Mouse (Mus musculus) MEL (cell line): ENCODE data around the gene Fcf1. TPM values are rescaled to one million over a fixed set of nuclear protein-coding genes. Genes with fewer than 3 reads are reported as not detected.
A peak's percentile ranks its signal among the peaks of the same experiment; 100 is the strongest.

Source experiments
- DNase-seq: peaks from one replicate; pipeline ENCODE4 v3.0.0; 2011; ENCODE audit warnings: low read depth, low spot score
- H3K27ac ChIP-seq: 2 replicates; pipeline ENCODE4 v1.5.1; 2012; ENCODE audit warnings: low read depth, mild to moderate bottlenecking, control low read depth, low read length, moderate library complexity; ENCODE audit not compliant: control insufficient read depth
- H3K27me3 ChIP-seq, 2 experiments: fragments of 150-350 bp in 1 of 2; sonication (generic) in 1 of 2; 2 replicates each; pipeline ENCODE4 v1.6.1; 2012; ENCODE audit warnings: low read length in 2 of 2, mild to moderate bottlenecking in 2 of 2, improper control_type of control experiment in 1 of 2, moderate library complexity in 1 of 2; ENCODE audit not compliant: insufficient read depth in 2 of 2, control insufficient read depth in 1 of 2
- H3K36me3 ChIP-seq, 2 experiments: 2 replicates each; pipeline ENCODE4 v1.6.1; 2012 to 2014; ENCODE audit warnings: low read length in 2 of 2, improper control_type of control experiment in 1 of 2, inconsistent platforms in 1 of 2, mild to moderate bottlenecking in 1 of 2; ENCODE audit not compliant: insufficient read depth in 2 of 2, control insufficient read depth in 1 of 2
- H3K4me1 ChIP-seq, 2 experiments: fragments of 150-350 bp in 1 of 2; sonication (generic) in 1 of 2; 2 replicates each; pipeline ENCODE4 v1.6.1; 2012; ENCODE audit warnings: low read length in 2 of 2, improper control_type of control experiment in 1 of 2, mild to moderate bottlenecking in 1 of 2; ENCODE audit not compliant: insufficient read depth in 2 of 2, control insufficient read depth in 1 of 2
- H3K4me3 ChIP-seq, 2 experiments: fragments of 150-350 bp in 1 of 2; sonication (generic) in 1 of 2; 2 replicates each; pipeline ENCODE4 v1.5.1; 2012; ENCODE audit warnings: low read depth in 2 of 2, low read length in 2 of 2, mild to moderate bottlenecking in 2 of 2, moderate library complexity in 2 of 2, control low read depth in 1 of 2, improper control_type of control experiment in 1 of 2; ENCODE audit not compliant: control insufficient read depth in 1 of 2, insufficient read depth in 1 of 2
- H3K79me2 ChIP-seq: 2 replicates; pipeline ENCODE4 v1.6.1; 2012; ENCODE audit warnings: mild to moderate bottlenecking, low read length, moderate library complexity; ENCODE audit not compliant: control insufficient read depth, poor library complexity, insufficient read depth
- H3K9ac ChIP-seq: 2 replicates; pipeline ENCODE4 v1.6.1; 2012; ENCODE audit warnings: low read depth, mild to moderate bottlenecking, control low read depth, low read length, moderate library complexity; ENCODE audit not compliant: control insufficient read depth, poor library complexity, severe bottlenecking
- H3K9me3 ChIP-seq: fragments of 150-350 bp; sonication (generic); replicated peaks from 2 replicates; pipeline ENCODE4 v1.6.1; 2012; ENCODE audit warnings: mild to moderate bottlenecking, low read length, improper control_type of control experiment, moderate library complexity; ENCODE audit not compliant: insufficient read depth
- BHLHE40 ChIP-seq: IDR thresholded peaks from 2 replicates; pipeline ENCODE4 v1.6.1; 2012; ENCODE audit warnings: low read depth, mild to moderate bottlenecking, inconsistent platforms, low read length, improper control_type of control experiment, borderline replicate concordance
- CTCF ChIP-seq, 3 experiments: IDR thresholded peaks in 2 of 3; conservative IDR thresholded peaks in 1 of 3; 2 replicates each; pipeline ENCODE4 v1.5.1; 2011 to 2012; ENCODE audit warnings: low read length in 3 of 3, low read depth in 2 of 3, mild to moderate bottlenecking in 2 of 3, improper control_type of control experiment in 1 of 3, inconsistent platforms in 1 of 3, mixed read lengths in 1 of 3, moderate library complexity in 1 of 3; ENCODE audit not compliant: control insufficient read depth in 1 of 3, insufficient read depth in 1 of 3, poor library complexity in 1 of 3, severe bottlenecking in 1 of 3
- EP300 ChIP-seq, 2 experiments: IDR thresholded peaks; 2 replicates each; pipeline ENCODE4 v1.6.1; 2011; ENCODE audit warnings: improper control_type of control experiment in 2 of 2, low read length in 2 of 2, low read depth in 1 of 2, mild to moderate bottlenecking in 1 of 2
- ETS1 ChIP-seq: IDR thresholded peaks from 2 replicates; pipeline ENCODE4 v1.6.1; 2012; ENCODE audit warnings: low read depth, mild to moderate bottlenecking, inconsistent platforms, low read length, improper control_type of control experiment, moderate library complexity
- GABPA ChIP-seq: IDR thresholded peaks from 2 replicates; pipeline ENCODE4 v1.6.1; 2012; ENCODE audit warnings: low read depth, mild to moderate bottlenecking, inconsistent platforms, low read length, improper control_type of control experiment, moderate library complexity
- GATA1 ChIP-seq: IDR thresholded peaks from 2 replicates; pipeline ENCODE4 v1.6.1; 2011; ENCODE audit warnings: low read depth, low read length, improper control_type of control experiment
- MAX ChIP-seq: IDR thresholded peaks from 2 replicates; pipeline ENCODE4 v1.6.1; 2011; ENCODE audit warnings: low read length, improper control_type of control experiment
- MAZ ChIP-seq: IDR thresholded peaks from 2 replicates; pipeline ENCODE4 v1.6.1; 2012; ENCODE audit warnings: low read depth, mild to moderate bottlenecking, inconsistent platforms, low read length, improper control_type of control experiment
- MXI1 ChIP-seq: IDR thresholded peaks from 2 replicates; pipeline ENCODE4 v1.6.1; 2011; ENCODE audit warnings: mild to moderate bottlenecking, low read depth, low read length, improper control_type of control experiment
- MYC ChIP-seq: IDR thresholded peaks from 2 replicates; pipeline ENCODE4 v1.6.1; 2011; ENCODE audit warnings: low read depth, mild to moderate bottlenecking, low read length, improper control_type of control experiment, moderate library complexity
- POLR2AphosphoS2 ChIP-seq: IDR thresholded peaks from 2 replicates; pipeline ENCODE4 v1.6.1; 2011; ENCODE audit warnings: low read length, improper control_type of control experiment
- POLR2AphosphoS5 ChIP-seq: IDR thresholded peaks from 2 replicates; pipeline ENCODE4 v1.6.1; 2012; ENCODE audit warnings: low read depth, borderline replicate concordance, mild to moderate bottlenecking, inconsistent platforms, low read length, moderate library complexity, mixed read lengths
- RCOR1 ChIP-seq: IDR thresholded peaks from 2 replicates; pipeline ENCODE4 v1.6.1; 2012; ENCODE audit warnings: low read depth, mild to moderate bottlenecking, inconsistent platforms, low read length, improper control_type of control experiment
- SIN3A ChIP-seq: IDR thresholded peaks from 2 replicates; pipeline ENCODE4 v1.6.1; 2012; ENCODE audit warnings: low read length, improper control_type of control experiment, inconsistent platforms
- SMC3 ChIP-seq: IDR thresholded peaks from 2 replicates; pipeline ENCODE4 v1.6.1; 2011; ENCODE audit warnings: low read depth, low read length, improper control_type of control experiment
- TAL1 ChIP-seq: IDR thresholded peaks from 2 replicates; pipeline ENCODE4 v1.6.1; 2012; ENCODE audit warnings: mild to moderate bottlenecking, inconsistent platforms, low read length, moderate library complexity, mixed read lengths
- TBP ChIP-seq: IDR thresholded peaks from 2 replicates; pipeline ENCODE4 v1.8.0; 2011; ENCODE audit warnings: low read depth, low read length, improper control_type of control experiment
- USF1 ChIP-seq: IDR thresholded peaks from 2 replicates; pipeline ENCODE4 v1.6.1; 2014; ENCODE audit warnings: low read depth, mild to moderate bottlenecking, inconsistent platforms, low read length, improper control_type of control experiment, moderate library complexity
- USF2 ChIP-seq, 2 experiments: IDR thresholded peaks; 2 replicates each; pipeline ENCODE4 v1.6.1; 2011 to 2012; ENCODE audit warnings: improper control_type of control experiment in 2 of 2, low read length in 2 of 2, borderline replicate concordance in 1 of 2, inconsistent platforms in 1 of 2, low read depth in 1 of 2, mild to moderate bottlenecking in 1 of 2; ENCODE audit not compliant: insufficient read depth in 1 of 2
- ZKSCAN1 ChIP-seq: IDR thresholded peaks from 2 replicates; pipeline ENCODE4 v1.6.1; 2012; ENCODE audit warnings: low read depth, mild to moderate bottlenecking, inconsistent platforms, low read length, improper control_type of control experiment, moderate library complexity
- ZMIZ1 ChIP-seq: IDR thresholded peaks from 2 replicates; pipeline ENCODE4 v1.6.1; 2012; ENCODE audit warnings: low read depth, mild to moderate bottlenecking, inconsistent platforms, low read length, improper control_type of control experiment, moderate library complexity
- polyA plus RNA-seq, 2 experiments: library from polyadenylated mRNA; stranded (reverse) in 1 of 2; unstranded in 1 of 2; fragments of >175 nt in 1 of 2; fragments of >200 nt in 1 of 2; gene quantifications; 2 replicates each; pipeline versions ENCODE4 v1.2.1 to v1.2.4; 2012; ENCODE audit warnings: low replicate concordance in 2 of 2, low read depth in 1 of 2; ENCODE audit not compliant: insufficient read length in 2 of 2, insufficient read depth in 1 of 2, missing spikeins in 1 of 2
- total RNA-seq: library from RNA; depleted of rRNA; stranded (reverse); fragments of 300-350 nt; gene quantifications from 2 replicates; pipeline ENCODE4 v1.2.3, GENCODE M21; 2012

The Fcf1 gene
- total and polyA plus RNA-seq, 3 experiments: 172 to 250 TPM; not detected in 1

- TF ChIP-seq RCOR1: no peak
- TF ChIP-seq TAL1: no peak
- TF ChIP-seq CTCF (IDR thresholded peaks at IDR 0.05 in 2 of 3, conservative IDR thresholded peaks at IDR 0.05 in 1 of 3; ENCODE audit: control insufficient read depth in 1 of 3, insufficient read depth in 1 of 3, low read depth in 2 of 3, low read length in 3 of 3, poor library complexity in 1 of 3, severe bottlenecking in 1 of 3): no peak
- TF ChIP-seq POLR2AphosphoS2: no peak
- no peak for TF ChIP-seq TBP
- no peak for TF ChIP-seq POLR2AphosphoS5
- no peak for TF ChIP-seq GATA1
- peak; percentile 49 for TF ChIP-seq SIN3A
- peak; percentile 84 for TF ChIP-seq MAX
- TF ChIP-seq EP300 (IDR thresholded peaks at IDR 0.05; ENCODE audit: low read depth in 1 of 2, low read length in 2 of 2): 0 out of 4 replicates have a peak, but pooled peaks have one; percentile 7 to 36
- TF ChIP-seq USF1: 0 out of 2 replicates have a peak, but pooled peaks have one; percentile 10
- TF ChIP-seq USF2 (IDR thresholded peaks at IDR 0.05; ENCODE audit: borderline replicate concordance in 1 of 2, insufficient read depth in 1 of 2, low read depth in 1 of 2, low read length in 2 of 2): no peak
- peak; percentile 79 for TF ChIP-seq MXI1
- peak; percentile 87 for TF ChIP-seq MYC
- peak; percentile 35; the same call in 1 of the 2 replicates for TF ChIP-seq ETS1
- TF ChIP-seq MAZ: no peak
- no peak for TF ChIP-seq SMC3
- no peak for TF ChIP-seq GABPA
- TF ChIP-seq ZKSCAN1: no peak
- peak; percentile 91 for TF ChIP-seq BHLHE40
- TF ChIP-seq ZMIZ1: no peak
- peaks cover 29 to 42% of the 10 kb centered on the region in 2 experiments for H3K4me1 ChIP-seq
- peak overlapping the region in 1 of 2 experiments; percentile 8; a peak in 1 of 4 replicates for H3K4me3 ChIP-seq
- peak overlapping the region; percentile 50 for H3K9ac ChIP-seq
- H3K9me3 ChIP-seq: no peaks in the 10 kb centered on the region
- peak; percentile 78 for DNase-seq
- H3K79me2 ChIP-seq: no peaks in the 10 kb centered on the region
- H3K27ac ChIP-seq: peak overlapping the region; percentile 80
- H3K27me3 ChIP-seq: no peaks in the 10 kb centered on the region
- peaks cover 10 to 50% of the 10 kb centered on the region in 2 experiments for H3K36me3 ChIP-seq
Measured at GRCm38 (mm10) chr12:84941717-84942116, 29.0 kb upstream of the Fcf1 start.
